Mouse (Mus musculus): ENCODE measurements at regions not wholly inside any gene's neighbourhood (a gene's known extent, or its start where the extent isn't known, plus 50 kb on each side); places are given as distances from the start of the nearest gene placed in this dataset.

DNA sequence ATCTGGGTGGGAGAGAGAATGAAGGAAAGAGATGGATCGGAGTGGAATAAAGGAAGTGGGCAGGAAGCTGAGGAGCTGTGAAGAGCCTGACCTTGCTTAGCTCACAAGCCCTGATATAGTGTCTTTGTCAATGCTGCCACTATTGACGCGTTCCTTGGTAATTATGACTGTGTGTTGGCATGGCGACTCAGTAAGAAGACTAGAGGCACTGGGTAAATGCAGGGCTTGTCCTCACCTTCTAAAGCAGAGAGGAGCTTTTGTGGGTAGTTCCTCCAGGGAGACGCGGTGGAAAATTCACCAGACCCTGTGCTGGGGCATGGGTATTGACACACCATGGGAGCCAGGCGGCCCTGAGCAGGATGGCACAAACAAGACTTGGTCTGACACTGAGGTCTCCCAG, 52.8 kb upstream of the Polg start:
- DNase-seq (ENCODE audit: extremely low spot score in 1 of 2, low spot score in 1 of 2) = no peak

DNA sequence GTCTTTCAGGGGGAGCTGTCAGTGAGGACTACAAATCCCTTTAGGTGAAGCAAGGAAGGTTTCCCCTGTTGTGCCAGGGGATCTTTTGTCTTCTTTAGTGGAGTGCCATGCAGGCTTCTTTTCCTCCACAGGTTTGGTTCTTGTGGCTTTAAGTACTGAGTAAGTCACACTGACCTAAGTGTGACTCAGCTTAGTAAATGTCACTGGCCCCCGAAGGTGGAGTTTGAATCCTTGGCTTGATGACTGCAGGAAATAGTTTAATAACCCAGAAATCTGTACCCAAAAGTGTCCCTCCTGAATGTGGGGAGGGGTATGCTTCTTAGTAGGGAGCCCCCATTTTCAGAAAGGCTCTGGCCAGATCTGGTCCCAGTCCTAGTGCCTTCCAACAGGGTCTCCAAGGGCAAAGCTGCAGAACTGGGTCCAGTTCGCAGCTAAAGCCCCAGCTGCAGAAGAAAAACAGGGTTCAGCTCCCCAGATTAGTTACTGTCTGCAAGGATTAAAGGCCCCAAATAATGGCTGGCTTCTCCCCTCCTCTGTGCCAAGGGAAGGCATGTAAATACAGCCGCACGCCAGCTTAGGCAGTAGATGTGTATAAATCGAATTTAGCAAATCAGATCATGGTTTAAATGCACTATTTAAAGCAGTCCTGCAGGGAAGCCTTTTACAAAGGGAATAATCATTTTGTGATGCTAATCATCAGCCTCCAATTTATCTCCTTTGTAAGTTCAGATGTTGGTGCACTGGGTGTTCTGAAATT, 51.6 kb upstream of the Polg start:
- DNase-seq (ENCODE audit: extremely low spot score in 1 of 2, low spot score in 1 of 2) = no peak

DNA sequence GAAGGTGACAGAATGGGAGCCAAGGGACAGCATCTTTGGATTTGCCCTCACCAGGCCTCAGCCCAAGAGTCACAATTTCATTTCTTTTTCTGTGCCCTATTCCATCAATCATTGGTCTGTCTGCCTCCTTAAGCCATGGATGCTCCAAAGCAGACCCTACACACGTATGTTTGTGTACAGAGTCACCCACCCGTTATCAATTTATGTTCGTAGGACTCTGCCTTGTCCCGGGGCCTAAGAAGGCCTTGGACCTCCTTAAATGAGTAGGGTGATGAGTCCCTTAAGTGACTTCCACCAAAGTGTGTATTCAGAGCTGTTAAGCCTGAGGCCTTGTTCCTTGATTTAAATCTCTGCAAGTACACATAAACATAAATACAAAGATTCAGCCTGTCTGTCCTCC, 50.1 kb upstream of the Polg start:
- no peak for DNase-seq (ENCODE audit: extremely low spot score in 1 of 2, low spot score in 1 of 2)
